Mouse (Mus musculus): ENCODE measurements around the gene Zbtb11. TPM values are rescaled to one million over a fixed set of nuclear protein-coding genes. Genes with fewer than 3 reads are reported as not detected.

Zbtb11 gene
- total and polyA plus RNA-seq, 3 experiments, result 6.8 to 42.3 (median 37.6) TPM

DNA sequence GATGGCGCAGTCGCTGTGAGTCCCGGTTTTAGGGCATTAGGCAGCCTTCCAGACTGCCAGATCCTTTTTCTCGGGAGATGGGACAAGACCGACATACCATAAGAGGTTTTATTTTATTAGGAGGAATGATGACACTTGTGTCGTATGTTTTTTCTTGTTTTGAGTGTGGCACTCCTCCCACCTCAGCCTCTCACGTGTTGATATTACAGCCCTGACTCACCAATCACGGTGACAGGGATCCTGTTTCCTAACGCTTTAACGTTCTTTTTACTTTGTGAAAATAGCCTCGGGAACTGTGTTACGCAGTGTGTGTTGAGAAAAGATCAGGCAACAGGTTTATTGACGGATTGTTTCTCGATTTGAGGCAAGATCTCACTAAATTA is 1.2 kb downstream of the Zbtb11 start:
- no peak for TF ChIP-seq GATA1 (IDR thresholded peaks at IDR 0.05; ENCODE audit: borderline replicate concordance, low read length)
- Histone ChIP-seq H3K4me1 (ENCODE audit: insufficient read depth, low read depth, low read length) (peaks cover 52% of the 10 kb centered on the region), H3K9me3 (replicated peaks) (no peaks in the 10 kb centered on the region), H3K36me3 (replicated peaks) (peaks cover 49% of the 10 kb centered on the region), H3K27me3 (ENCODE audit: insufficient read depth, low read length) (no peaks in the 10 kb centered on the region), H3K4me3 (ENCODE audit: low read depth, low read length) (peak overlapping the region; percentile 91)
- ATAC-seq (ENCODE audit: extremely low read depth, insufficient number of reproducible peaks, low FRiP score, poor library complexity, severe bottlenecking), result peak; percentile 17; the same call in 1 of the 2 replicates
- DNase-seq (ENCODE audit: low spot score), result no peak

DNA sequence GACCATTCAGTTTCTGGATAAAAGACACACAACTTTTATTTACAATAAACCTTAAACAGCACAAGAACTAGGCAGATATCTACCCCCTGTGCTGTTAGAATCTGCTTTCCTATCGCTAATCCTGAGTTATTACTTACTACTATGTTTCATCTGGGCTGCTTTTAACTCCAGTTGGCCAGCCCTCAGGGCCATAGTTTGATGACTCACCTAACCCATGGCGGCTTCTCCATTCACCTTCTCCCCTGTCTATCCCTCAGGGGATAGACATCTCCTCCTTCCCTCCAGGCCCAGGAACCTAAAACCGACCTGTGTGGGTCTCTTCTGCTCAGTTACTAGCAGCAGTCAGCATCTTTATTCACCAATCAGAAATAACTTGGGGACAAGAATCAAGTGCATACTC is 12.3 kb downstream of the Zbtb11 start:
- Histone ChIP-seq H3K9me3 (replicated peaks) (no peaks in the 10 kb centered on the region), H3K27me3 (ENCODE audit: insufficient read depth, low read length) (no peaks in the 10 kb centered on the region), H3K4me1 (ENCODE audit: insufficient read depth, low read depth, low read length) (no peaks in the 10 kb centered on the region; the same call in 1 of the 2 replicates), H3K36me3 (replicated peaks) (peaks cover 84% of the 10 kb centered on the region), H3K4me3 (ENCODE audit: low read depth, low read length) (no peak overlapping the region)
- no peak for ATAC-seq (ENCODE audit: extremely low read depth, insufficient number of reproducible peaks, low FRiP score, poor library complexity, severe bottlenecking)
- DNase-seq (ENCODE audit: low spot score), result no peak
- no peak for TF ChIP-seq GATA2 (IDR thresholded peaks at IDR 0.05; ENCODE audit: borderline replicate concordance, low read depth, low read length)
- TF ChIP-seq POLR2AphosphoS5 (IDR thresholded peaks at IDR 0.05; ENCODE audit: insufficient replicate concordance, low read depth, low read length), result no peak
- TF ChIP-seq CTCF (IDR thresholded peaks at IDR 0.05; ENCODE audit: low read depth, low read length), result no peak
- no peak for TF ChIP-seq GATA1 (IDR thresholded peaks at IDR 0.05; ENCODE audit: borderline replicate concordance, low read length)
- no peak for TF ChIP-seq TAL1 (conservative IDR thresholded peaks at IDR 0.05; ENCODE audit: low read depth, low read length)

DNA sequence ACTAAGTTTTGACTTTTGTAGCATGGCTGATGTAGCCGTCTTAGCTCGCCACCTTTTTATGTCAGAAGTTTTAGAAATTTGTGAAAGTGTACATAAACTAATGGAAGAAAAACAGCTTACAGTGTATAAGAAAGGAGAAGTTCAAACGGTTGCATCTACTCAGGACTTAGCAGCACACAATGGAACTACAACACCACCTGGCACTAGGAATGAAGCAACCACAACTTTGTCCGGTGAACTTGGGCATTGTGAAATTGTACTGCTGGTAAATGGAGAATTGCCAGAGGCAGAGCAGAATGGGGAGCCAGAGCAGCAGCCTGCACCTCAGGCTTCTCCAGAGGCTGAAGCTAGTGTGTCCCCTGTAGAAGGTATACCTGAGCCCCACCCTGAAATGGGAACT is 16.6 kb downstream of the Zbtb11 start:
- Histone ChIP-seq H3K27me3 (ENCODE audit: insufficient read depth, low read length) (no peaks in the 10 kb centered on the region), H3K9me3 (replicated peaks) (no peaks in the 10 kb centered on the region), H3K4me1 (ENCODE audit: insufficient read depth, low read depth, low read length) (no peaks in the 10 kb centered on the region), H3K36me3 (replicated peaks) (peaks cover 83% of the 10 kb centered on the region), H3K4me3 (ENCODE audit: low read depth, low read length) (no peak overlapping the region)
- no peak for TF ChIP-seq GATA1 (IDR thresholded peaks at IDR 0.05; ENCODE audit: borderline replicate concordance, low read length)
- TF ChIP-seq POLR2AphosphoS5 (IDR thresholded peaks at IDR 0.05; ENCODE audit: insufficient replicate concordance, low read depth, low read length), result no peak
- no peak for TF ChIP-seq CTCF (IDR thresholded peaks at IDR 0.05; ENCODE audit: low read depth, low read length)
- no peak for TF ChIP-seq GATA2 (IDR thresholded peaks at IDR 0.05; ENCODE audit: borderline replicate concordance, low read depth, low read length)
- no peak for TF ChIP-seq TAL1 (conservative IDR thresholded peaks at IDR 0.05; ENCODE audit: low read depth, low read length)
- DNase-seq (ENCODE audit: low spot score) (no peak), ATAC-seq (ENCODE audit: extremely low read depth, insufficient number of reproducible peaks, low FRiP score, poor library complexity, severe bottlenecking) (no peak)

DNA sequence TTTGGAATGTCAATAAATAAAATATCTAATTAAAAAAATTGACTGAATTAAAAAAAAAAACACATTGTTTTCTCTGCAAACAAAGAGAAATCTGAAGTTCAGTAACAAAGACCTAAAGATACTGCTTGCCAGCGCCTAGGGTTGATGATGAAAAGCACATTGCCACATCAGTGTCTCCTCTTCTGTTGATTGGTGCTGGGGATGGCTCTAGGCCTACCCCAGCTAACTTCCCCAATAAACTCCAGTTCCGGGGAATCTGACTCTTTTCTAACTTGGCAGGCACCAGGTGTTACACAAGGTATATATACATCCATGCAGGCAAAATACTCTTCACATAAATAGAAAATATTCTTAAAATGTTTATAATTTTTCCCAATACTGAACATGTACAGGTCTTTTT is 20.6 kb downstream of the Zbtb11 start:
- H3K36me3 ChIP-seq (replicated peaks), result peaks cover 83% of the 10 kb centered on the region
- peaks cover 2% of the 10 kb centered on the region; the same call in 1 of the 2 replicates for H3K4me1 ChIP-seq (ENCODE audit: insufficient read depth, low read depth, low read length)
- no peak for ATAC-seq (ENCODE audit: extremely low read depth, insufficient number of reproducible peaks, low FRiP score, poor library complexity, severe bottlenecking)
- no peaks in the 10 kb centered on the region for H3K27me3 ChIP-seq (ENCODE audit: insufficient read depth, low read length)
- TF ChIP-seq GATA1 (IDR thresholded peaks at IDR 0.05; ENCODE audit: borderline replicate concordance, low read length) (no peak), POLR2AphosphoS5 (IDR thresholded peaks at IDR 0.05; ENCODE audit: insufficient replicate concordance, low read depth, low read length) (no peak), CTCF (IDR thresholded peaks at IDR 0.05; ENCODE audit: low read depth, low read length) (no peak), TAL1 (conservative IDR thresholded peaks at IDR 0.05; ENCODE audit: low read depth, low read length) (no peak), GATA2 (IDR thresholded peaks at IDR 0.05; ENCODE audit: borderline replicate concordance, low read depth, low read length) (no peak)
- H3K4me3 ChIP-seq (ENCODE audit: low read depth, low read length), result no peak overlapping the region
- no peak for DNase-seq (ENCODE audit: low spot score)
- no peaks in the 10 kb centered on the region for H3K9me3 ChIP-seq (replicated peaks)

DNA sequence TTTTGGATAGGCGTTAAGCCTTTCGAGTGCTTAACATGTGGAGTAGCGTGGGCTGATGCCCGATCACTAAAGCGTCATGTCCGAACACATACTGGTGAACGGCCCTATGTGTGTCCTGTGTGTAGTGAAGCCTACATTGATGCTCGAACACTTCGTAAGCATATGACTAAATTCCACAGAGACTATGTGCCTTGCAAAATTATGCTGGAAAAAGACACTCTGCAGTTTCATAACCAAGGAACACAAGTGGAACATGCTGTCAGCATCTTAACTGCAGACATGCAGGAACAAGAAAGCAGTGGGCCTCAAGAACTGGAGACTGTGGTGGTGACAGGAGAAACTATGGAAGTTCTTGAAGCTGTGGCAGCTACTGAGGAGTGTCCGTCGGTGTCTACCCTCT is 33.1 kb downstream of the Zbtb11 start:
- TF ChIP-seq CTCF (IDR thresholded peaks at IDR 0.05; ENCODE audit: low read depth, low read length) (no peak), GATA2 (IDR thresholded peaks at IDR 0.05; ENCODE audit: borderline replicate concordance, low read depth, low read length) (no peak), POLR2AphosphoS5 (IDR thresholded peaks at IDR 0.05; ENCODE audit: insufficient replicate concordance, low read depth, low read length) (no peak), GATA1 (IDR thresholded peaks at IDR 0.05; ENCODE audit: borderline replicate concordance, low read length) (no peak), TAL1 (conservative IDR thresholded peaks at IDR 0.05; ENCODE audit: low read depth, low read length) (no peak)

DNA sequence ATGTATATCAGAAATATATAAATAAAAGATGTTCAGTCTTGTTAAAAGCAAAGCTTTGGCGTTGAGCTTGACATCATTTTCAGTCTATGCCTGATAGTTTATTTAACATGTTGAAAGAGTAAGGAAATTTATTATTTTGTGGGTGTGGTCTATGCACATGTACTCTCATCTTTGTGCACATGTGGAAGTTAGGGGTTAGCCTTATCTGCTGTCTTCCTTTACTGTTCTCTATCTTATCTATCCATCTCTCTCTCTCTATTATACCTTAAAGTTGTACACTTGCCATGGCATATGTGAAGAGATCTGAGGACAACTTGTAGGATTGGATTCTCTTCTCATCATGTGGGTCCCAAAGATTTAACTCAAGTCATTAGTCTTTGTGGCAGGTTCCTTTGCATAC is 35.2 kb downstream of the Zbtb11 start:
- TF ChIP-seq CTCF (IDR thresholded peaks at IDR 0.05; ENCODE audit: low read depth, low read length) (no peak), POLR2AphosphoS5 (IDR thresholded peaks at IDR 0.05; ENCODE audit: insufficient replicate concordance, low read depth, low read length) (no peak), TAL1 (conservative IDR thresholded peaks at IDR 0.05; ENCODE audit: low read depth, low read length) (no peak), GATA1 (IDR thresholded peaks at IDR 0.05; ENCODE audit: borderline replicate concordance, low read length) (no peak), GATA2 (IDR thresholded peaks at IDR 0.05; ENCODE audit: borderline replicate concordance, low read depth, low read length) (no peak)
- Histone ChIP-seq H3K4me1 (ENCODE audit: insufficient read depth, low read depth, low read length) (peaks cover 21% of the 10 kb centered on the region), H3K4me3 (ENCODE audit: low read depth, low read length) (no peak overlapping the region), H3K27me3 (ENCODE audit: insufficient read depth, low read length) (no peaks in the 10 kb centered on the region), H3K9me3 (replicated peaks) (no peaks in the 10 kb centered on the region; the same call in 1 of the 2 replicates), H3K36me3 (replicated peaks) (peaks cover 78% of the 10 kb centered on the region)
- DNase-seq (ENCODE audit: low spot score) (no peak), ATAC-seq (ENCODE audit: extremely low read depth, insufficient number of reproducible peaks, low FRiP score, poor library complexity, severe bottlenecking) (peak; percentile 40; the same call in 1 of the 2 replicates)

More for the DNA sequence above, 33.1 kb downstream of the Zbtb11 start:
- Histone ChIP-seq H3K36me3 (replicated peaks) (peaks cover 82% of the 10 kb centered on the region), H3K9me3 (replicated peaks) (no peaks in the 10 kb centered on the region), H3K27me3 (ENCODE audit: insufficient read depth, low read length) (no peaks in the 10 kb centered on the region), H3K4me3 (ENCODE audit: low read depth, low read length) (no peak overlapping the region), H3K4me1 (ENCODE audit: insufficient read depth, low read depth, low read length) (peaks cover 19% of the 10 kb centered on the region)
- DNase-seq (ENCODE audit: low spot score) (no peak), ATAC-seq (ENCODE audit: extremely low read depth, insufficient number of reproducible peaks, low FRiP score, poor library complexity, severe bottlenecking) (no peak)

All from G1E (cell line).